Mouse (Mus musculus) stomach, embryonic 16.5 days (tissue): ENCODE measurements at regions not wholly inside any gene's neighbourhood (a gene's known extent, or its start where the extent isn't known, plus 50 kb on each side); places are given as distances from the start of the nearest gene placed in this dataset.
A peak's percentile ranks its signal among the peaks of the same experiment; 100 is the strongest.

Source experiments
- ATAC-seq: fragments of 200-750 bp; cut with Nextera tagmentation; 2 replicates; pipeline ENCODE4 v1.8.0; 2017; ENCODE audit warnings: moderate number of reproducible peaks, moderate TSS enrichment; ENCODE audit not compliant: insufficient read depth, low FRiP score
- H3K27ac ChIP-seq: fragments of 300-500 bp; sonication (generic); 2 replicates; pipeline ENCODE4 v1.5.1; 2014; ENCODE audit warnings: low read length
- H3K27me3 ChIP-seq: fragments of 300-500 bp; sonication (generic); 2 replicates; pipeline ENCODE4 v1.6.1; 2014; ENCODE audit warnings: low read length, control low read depth, mixed read lengths; ENCODE audit not compliant: control insufficient read depth, insufficient read depth
- H3K36me3 ChIP-seq: fragments of 300-500 bp; sonication (generic); 2 replicates; pipeline ENCODE4 v1.6.1; 2014; ENCODE audit warnings: low read length; ENCODE audit not compliant: control insufficient read depth, insufficient read depth
- H3K4me1 ChIP-seq: fragments of 300-500 bp; sonication (generic); 2 replicates; pipeline ENCODE4 v1.6.1; 2014; ENCODE audit warnings: low read length, control low read depth, mixed read lengths; ENCODE audit not compliant: control insufficient read depth, insufficient read depth
- H3K4me2 ChIP-seq: fragments of 300-500 bp; sonication (generic); 2 replicates; pipeline ENCODE4 v1.6.1; 2014; ENCODE audit warnings: low read depth, low read length, mixed read lengths
- H3K4me3 ChIP-seq: fragments of 300-500 bp; sonication (generic); replicated peaks from 2 replicates; pipeline ENCODE4 v1.5.1; 2014; ENCODE audit warnings: mild to moderate bottlenecking, low read length
- H3K9ac ChIP-seq: fragments of 300-500 bp; sonication (generic); 2 replicates; pipeline ENCODE4 v1.6.1; 2014; ENCODE audit warnings: low read length
- H3K9me3 ChIP-seq: fragments of 300-500 bp; sonication (generic); replicated peaks from 2 replicates; pipeline ENCODE4 v1.6.1; 2016; ENCODE audit warnings: low read length, control low read depth; ENCODE audit not compliant: control insufficient read depth
- WGBS: fragments of 180-500 bp; shearing (Covaris S2); extraction: QIAGEN DNeasy Blood & Tissue Kit; methylation state at CpG from one replicate; pipeline ENCODE4 v1.1.7; 2014; 5-methylcytosine and 5-hydroxymethylcytosine counted together

DNA sequence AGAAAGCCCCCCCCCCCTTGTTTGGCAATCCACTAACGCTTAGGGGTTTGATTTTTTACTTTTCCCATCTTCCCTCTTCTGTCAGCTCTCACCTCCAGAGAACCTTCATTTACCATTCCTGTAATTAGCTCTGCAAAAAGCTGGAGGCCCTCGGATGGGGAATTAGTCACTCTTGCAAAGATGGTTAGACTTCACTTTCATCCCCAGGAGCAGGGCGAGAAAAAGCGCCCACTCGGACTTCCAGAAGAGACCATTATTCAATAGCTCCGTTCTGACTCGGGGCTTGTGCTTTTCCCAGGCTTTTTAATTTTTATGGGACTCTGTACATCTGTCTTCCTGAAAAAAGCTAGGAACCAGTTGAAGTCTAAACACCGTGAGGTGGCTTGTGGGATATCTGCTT is 73.7 kb upstream of the Map4k3 start:
- no peaks in the 10 kb centered on the region for H3K9me3 ChIP-seq
- H3K27me3 ChIP-seq: no peaks in the 10 kb centered on the region
- ATAC-seq: no peak
- peak overlapping the region; percentile 87 for H3K27ac ChIP-seq
- H3K4me3 ChIP-seq: no peak overlapping the region
- H3K36me3 ChIP-seq: no peaks in the 10 kb centered on the region
- 24% methylated on average over 8 of the region's 8 CpGs for WGBS
- H3K4me2 ChIP-seq: peak overlapping the region; percentile 42
- peak overlapping the region; percentile 49 for H3K9ac ChIP-seq
- H3K4me1 ChIP-seq: peaks cover 31% of the 10 kb centered on the region

- H3K9ac ChIP-seq: 0 out of 2 replicates have a peak overlapping the region, but pooled peaks have one; percentile 32
- peak; percentile 66 for ATAC-seq
- no peaks in the 10 kb centered on the region for H3K27me3 ChIP-seq
- H3K9me3 ChIP-seq: no peaks in the 10 kb centered on the region
- peak overlapping the region; percentile 42 for H3K4me2 ChIP-seq
- peaks cover 31% of the 10 kb centered on the region for H3K4me1 ChIP-seq
- WGBS: 17% methylated on average over 16 of the region's 16 CpGs
- peak overlapping the region; percentile 87 for H3K27ac ChIP-seq
- no peaks in the 10 kb centered on the region for H3K36me3 ChIP-seq
- no peak overlapping the region; the same call in 1 of the 2 replicates for H3K4me3 ChIP-seq
Measured at GRCm38 (mm10) chr17:80801451-80801983, 73.2 kb upstream of the Map4k3 start.

DNA sequence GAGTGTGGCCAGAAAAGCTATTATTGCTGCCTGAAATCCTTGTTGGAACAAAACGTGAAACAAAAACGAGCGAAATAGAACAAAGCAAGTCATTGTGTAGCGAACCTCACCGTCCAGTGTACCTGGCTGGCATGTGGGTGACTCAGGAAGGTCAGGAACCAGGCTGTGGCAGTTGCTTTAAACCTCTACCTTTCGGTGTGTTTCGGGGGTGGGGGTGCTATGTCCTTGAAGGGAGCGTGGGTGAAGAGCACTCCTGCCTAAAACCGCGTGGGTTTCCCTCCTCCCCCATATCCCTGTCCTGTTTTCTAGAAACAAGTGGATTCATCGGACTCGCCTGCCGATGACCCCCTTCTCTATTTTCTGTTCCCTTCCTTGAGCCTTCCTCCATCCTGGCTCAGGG is 72.6 kb upstream of the Map4k3 start:
- Histone ChIP-seq H3K4me2 (peak overlapping the region; percentile 42), H3K4me1 (peaks cover 31% of the 10 kb centered on the region)
- ATAC-seq: no peak

DNA sequence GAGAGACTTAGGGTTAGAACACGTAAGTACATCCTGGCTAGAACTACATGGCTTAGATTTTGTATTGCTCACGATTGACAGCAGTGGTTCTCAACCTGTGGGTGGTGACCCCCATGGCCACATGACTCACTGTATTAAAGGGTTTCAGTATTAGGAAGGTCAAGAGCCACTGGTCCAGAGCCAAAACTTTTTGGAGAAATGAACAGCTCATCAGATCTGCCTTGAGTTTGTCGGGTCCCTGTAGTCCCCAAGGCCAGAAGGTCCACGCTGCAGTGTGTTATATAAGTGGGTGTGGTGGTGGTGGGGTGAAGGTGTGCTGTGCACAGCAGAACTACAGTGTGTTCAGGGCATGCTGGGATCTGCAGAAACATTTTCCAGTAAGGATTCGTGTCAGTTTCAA is 72.2 kb upstream of the Map4k3 start:
- WGBS: 63% methylated on average over 5 of the region's 5 CpGs
- H3K27ac ChIP-seq: peak overlapping the region; percentile 87
- no peak for ATAC-seq

More for the DNA sequence above, 72.6 kb upstream of the Map4k3 start:
- Histone ChIP-seq H3K27ac (peak overlapping the region; percentile 87), H3K36me3 (no peaks in the 10 kb centered on the region), H3K27me3 (no peaks in the 10 kb centered on the region), H3K4me3 (no peak overlapping the region), H3K9me3 (no peaks in the 10 kb centered on the region), H3K9ac (peak overlapping the region; percentile 30; the same call in 1 of the 2 replicates)
- 59% methylated on average over 13 of the region's 13 CpGs for WGBS

GRCm38 (mm10) chr17:80799061-80799460 is 70.8 kb upstream of the Map4k3 start:
- Histone ChIP-seq H3K9me3 (no peaks in the 10 kb centered on the region), H3K27me3 (no peaks in the 10 kb centered on the region), H3K36me3 (no peaks in the 10 kb centered on the region), H3K4me3 (no peak overlapping the region), H3K27ac (no peak overlapping the region), H3K4me1 (peaks cover 35% of the 10 kb centered on the region), H3K4me2 (no peak overlapping the region), H3K9ac (no peak overlapping the region)
- no peak for ATAC-seq
- WGBS: 89% methylated on average over 6 of the region's 6 CpGs

More for the DNA sequence above, 72.2 kb upstream of the Map4k3 start:
- Histone ChIP-seq H3K4me1 (peaks cover 35% of the 10 kb centered on the region), H3K36me3 (no peaks in the 10 kb centered on the region), H3K9me3 (no peaks in the 10 kb centered on the region), H3K4me2 (peak overlapping the region; percentile 42; the same call in 1 of the 2 replicates), H3K4me3 (no peak overlapping the region), H3K9ac (peak overlapping the region; percentile 30; the same call in 1 of the 2 replicates), H3K27me3 (no peaks in the 10 kb centered on the region)

GRCm38 (mm10) chr17:80798281-80798980 is 70.1 kb upstream of the Map4k3 start:
- Histone ChIP-seq H3K4me3 (no peak overlapping the region), H3K9me3 (no peaks in the 10 kb centered on the region), H3K27ac (no peak overlapping the region; the same call in 1 of the 2 replicates), H3K27me3 (no peaks in the 10 kb centered on the region), H3K9ac (no peak overlapping the region), H3K4me1 (peaks cover 33% of the 10 kb centered on the region), H3K4me2 (no peak overlapping the region), H3K36me3 (no peaks in the 10 kb centered on the region)
- ATAC-seq: no peak
- 87% methylated on average over 6 of the region's 6 CpGs for WGBS

DNA sequence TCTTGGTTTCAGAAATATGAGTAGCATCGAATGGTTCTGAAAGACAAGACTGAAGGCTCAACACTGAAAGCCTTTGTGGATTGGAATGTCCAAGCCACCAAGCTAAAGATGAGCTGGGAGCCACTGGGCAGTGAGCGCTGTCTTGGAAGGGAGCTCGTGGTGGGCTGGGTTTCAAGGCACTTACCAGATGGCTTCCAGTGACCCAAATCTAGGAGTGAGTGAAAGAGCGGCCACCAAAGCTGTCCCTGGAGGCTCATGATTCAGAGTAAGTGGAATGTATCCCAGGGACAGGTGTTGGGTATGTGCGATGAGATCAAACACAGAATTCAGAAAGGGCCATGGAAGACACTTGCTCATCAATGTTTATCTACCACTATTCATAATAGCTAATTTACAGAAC is 68.5 kb upstream of the Map4k3 start:
- H3K9ac ChIP-seq: no peak overlapping the region
- H3K9me3 ChIP-seq: no peaks in the 10 kb centered on the region
- ATAC-seq: no peak
- H3K4me1 ChIP-seq: peaks cover 20% of the 10 kb centered on the region
- H3K4me2 ChIP-seq: no peak overlapping the region
- no peak overlapping the region for H3K27ac ChIP-seq
- H3K27me3 ChIP-seq: no peaks in the 10 kb centered on the region
- no peak overlapping the region for H3K4me3 ChIP-seq
- H3K36me3 ChIP-seq: no peaks in the 10 kb centered on the region
- WGBS: 89% methylated on average over 5 of the region's 5 CpGs

DNA sequence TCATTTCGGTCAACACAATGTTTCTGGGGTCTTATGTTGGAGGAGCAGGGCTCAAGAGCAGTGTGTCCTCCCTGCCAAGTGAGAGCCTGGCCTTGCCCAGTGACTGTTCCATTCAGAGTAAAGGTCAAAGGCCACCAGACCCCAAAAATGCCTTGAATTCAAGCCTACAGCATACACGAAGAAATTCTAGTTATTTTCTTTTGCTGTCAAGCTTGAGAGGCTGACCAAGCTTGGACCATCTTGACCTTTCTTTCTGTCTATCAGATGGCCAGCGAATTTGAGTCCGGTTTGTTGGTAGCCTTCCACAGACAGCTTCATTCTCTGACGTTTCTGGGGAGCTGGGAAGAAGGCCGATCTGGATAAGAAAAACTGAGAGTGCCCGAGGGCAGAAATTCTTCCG is 68.1 kb upstream of the Map4k3 start:
- Histone ChIP-seq H3K27me3 (no peaks in the 10 kb centered on the region), H3K4me3 (no peak overlapping the region), H3K9me3 (no peaks in the 10 kb centered on the region), H3K27ac (no peak overlapping the region; the same call in 1 of the 2 replicates), H3K4me1 (peaks cover 15% of the 10 kb centered on the region), H3K4me2 (no peak overlapping the region), H3K36me3 (no peaks in the 10 kb centered on the region), H3K9ac (no peak overlapping the region)
- 86% methylated on average over 8 of the region's 8 CpGs for WGBS
- ATAC-seq: no peak

DNA sequence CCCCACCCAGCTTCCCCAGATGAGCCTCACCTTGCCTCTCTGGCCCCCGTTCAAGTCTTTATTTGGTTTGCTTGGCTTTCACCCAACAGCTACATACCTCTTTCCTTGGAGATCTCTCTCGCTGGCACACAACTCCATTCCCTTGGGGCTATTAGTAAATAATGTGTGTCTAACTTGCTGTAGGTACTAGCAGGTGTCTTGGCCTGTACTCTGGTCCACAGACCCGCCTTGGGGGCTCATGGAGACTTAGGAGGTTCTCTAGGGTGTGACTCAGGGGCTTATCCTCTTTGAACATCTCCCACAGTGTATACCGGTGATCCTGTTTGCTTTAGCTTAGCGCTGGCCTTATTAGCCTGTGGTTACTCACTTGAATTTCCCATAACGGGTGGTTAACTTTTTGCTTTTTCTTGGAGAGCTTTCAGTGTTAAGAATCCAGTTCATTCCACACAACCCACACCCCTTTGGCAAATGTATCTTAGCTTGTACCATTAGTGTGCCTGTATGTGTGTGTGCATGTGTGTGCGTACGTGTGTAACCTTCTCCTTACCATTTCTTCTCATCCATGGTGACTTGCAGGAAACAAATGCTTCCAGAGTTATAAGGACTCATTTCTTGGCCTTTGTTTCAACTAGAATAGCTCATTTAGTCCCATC is 67.3 kb upstream of the Map4k3 start:
- peak; percentile 52 for ATAC-seq
- peak overlapping the region; percentile 51 for H3K27ac ChIP-seq
- H3K9ac ChIP-seq: no peak overlapping the region
- H3K4me2 ChIP-seq: no peak overlapping the region
- no peaks in the 10 kb centered on the region for H3K9me3 ChIP-seq
- no peaks in the 10 kb centered on the region for H3K36me3 ChIP-seq
- H3K4me3 ChIP-seq: no peak overlapping the region
- 56% methylated on average over 8 of the region's 8 CpGs for WGBS
- no peaks in the 10 kb centered on the region for H3K27me3 ChIP-seq
- H3K4me1 ChIP-seq: peaks cover 7% of the 10 kb centered on the region
